Mouse (Mus musculus) heart, adult 11 months (tissue): ENCODE measurements around the gene Snrnp70.
"Not testable (repeated sequence)": the region's sequence is repeated elsewhere in the genome, so short reads cannot be mapped to it uniquely, and the experiment has no call there.

ENCODE experiments used
- DNase-seq: peaks from one replicate; pipeline ENCODE4 v3.0.0; 2022

The Snrnp70 gene

DNA sequence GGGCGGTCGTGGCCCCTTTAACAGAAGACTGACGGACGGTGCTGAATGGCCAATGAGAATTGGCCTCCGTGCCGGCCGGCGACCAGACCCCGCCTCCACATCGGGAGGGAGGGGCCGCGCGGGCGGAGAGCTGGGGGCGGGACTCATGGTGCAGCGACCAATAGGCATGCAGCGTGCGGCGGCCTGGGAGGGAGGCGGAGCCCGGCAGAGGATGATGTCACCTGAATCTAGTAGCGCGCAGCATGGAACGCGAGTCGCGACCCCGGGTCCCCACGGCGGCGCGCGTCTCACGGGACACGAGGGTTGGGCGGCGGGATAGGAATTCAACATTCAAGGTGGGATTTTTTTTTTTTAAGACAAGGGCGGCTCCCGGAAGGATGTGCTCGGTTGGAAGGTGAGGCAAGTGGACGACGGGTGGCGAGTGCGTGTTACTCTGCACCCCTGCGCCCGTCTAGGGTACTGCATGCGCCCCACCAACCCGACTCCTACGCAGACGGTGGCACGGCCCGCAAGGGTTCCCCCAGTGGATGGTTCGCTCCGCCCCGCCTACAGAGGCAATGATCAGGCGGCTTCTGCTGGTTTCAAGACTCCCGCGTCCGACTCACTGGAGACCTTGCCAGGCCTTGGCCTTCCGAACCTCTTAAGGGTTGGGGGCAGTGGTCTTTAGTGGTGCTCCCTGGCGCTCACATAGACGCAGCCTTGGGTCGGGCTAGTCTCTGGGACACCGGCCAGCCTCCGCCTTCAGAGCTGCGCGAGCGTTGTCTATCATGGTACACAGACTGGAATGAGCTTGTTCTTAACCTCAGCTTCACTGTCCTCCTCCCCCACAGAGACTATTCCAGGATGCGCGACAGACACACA is 28.3 kb downstream of the Snrnp70 start:
- DNase-seq: peak; percentile 100

DNA sequence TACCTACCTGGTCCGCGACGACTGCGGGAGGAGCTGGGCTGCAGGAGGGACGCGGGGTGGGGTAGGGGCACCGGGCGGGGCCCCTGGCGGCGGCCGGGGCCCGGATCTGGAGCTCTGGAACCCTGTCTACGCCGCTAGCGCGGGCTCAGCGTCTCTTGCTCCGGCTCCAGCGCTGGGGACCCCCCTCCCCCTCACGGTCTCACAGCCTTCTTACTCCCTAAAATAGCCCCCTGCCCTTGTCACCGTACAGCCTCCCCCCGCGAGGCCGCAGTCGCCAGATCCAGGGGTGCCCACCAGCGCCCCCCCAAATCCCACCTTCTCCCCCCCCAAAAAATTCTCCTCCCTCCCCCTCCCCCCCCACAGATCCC is 28.9 kb downstream of the Snrnp70 start, which contains the start of gene Ppfia3:
Ppfia3 (minus strand) TSS at position 368 of the 368 bp plus-strand sequence.
- DNase-seq: no peak

DNA sequence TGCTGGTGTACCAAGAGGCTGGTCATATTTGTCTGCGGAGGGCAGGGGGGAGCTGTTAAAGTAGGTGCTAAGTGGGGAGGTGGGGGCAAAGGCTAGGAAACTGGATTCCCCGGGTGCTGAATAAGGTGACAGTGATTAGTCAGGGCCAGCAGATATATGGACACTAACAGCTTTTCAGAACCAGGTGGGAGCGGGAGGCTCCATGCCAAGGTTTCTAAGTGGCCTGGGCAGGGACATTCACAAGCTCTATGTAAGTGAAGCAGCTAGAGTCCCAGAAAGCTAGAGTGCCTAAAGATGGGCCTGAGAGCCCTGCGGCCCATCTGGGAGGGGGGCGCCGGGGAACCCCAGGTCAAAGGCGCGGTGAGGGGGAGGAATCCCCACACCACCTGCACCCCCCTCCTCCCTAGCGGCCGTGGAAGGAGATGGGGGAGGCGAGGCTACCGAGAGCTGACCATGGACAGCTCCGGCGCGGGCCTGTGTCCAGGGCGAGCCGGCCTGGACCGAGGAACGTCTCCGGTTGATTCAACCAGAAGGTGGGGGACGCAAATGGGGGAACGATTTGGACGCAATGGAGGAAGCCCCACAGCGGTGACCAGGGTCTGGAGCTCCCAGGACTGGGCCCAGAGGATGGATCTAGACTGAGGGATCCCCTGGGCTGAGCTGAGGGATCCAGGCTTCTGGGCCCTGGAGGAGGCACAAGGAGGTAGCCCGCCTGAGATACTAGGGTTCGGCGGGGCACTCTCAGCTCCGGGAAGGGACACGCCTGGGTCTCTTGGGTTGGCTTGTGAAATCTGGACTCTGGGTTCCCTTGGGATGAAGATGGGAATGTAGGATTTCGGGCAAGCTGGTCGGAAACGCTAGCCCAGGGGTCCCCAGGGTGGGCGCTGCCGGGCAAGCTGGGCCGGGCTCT is 29.5 kb downstream of the Snrnp70 start:
- DNase-seq: no peak

DNA sequence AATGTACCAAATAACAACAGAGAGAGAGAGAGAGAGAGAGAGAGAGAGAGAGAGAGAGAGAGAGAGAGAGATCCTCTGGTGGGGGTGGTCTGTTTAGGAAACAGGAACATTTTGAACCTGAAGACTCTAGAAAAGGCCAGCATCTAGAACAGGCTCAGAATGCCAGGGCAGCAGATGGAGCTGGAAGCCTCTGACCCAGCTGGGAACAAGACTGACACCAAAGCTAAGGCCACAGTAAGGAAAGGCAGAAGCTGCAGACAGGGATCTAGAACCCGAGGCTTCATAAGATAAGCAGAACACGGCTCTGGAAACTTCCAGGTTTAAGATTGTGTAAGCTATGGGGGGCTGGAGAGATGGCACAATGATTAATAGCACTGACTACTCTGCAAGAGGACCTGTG is 31.6 kb downstream of the Snrnp70 start:
- no peak for DNase-seq

DNA sequence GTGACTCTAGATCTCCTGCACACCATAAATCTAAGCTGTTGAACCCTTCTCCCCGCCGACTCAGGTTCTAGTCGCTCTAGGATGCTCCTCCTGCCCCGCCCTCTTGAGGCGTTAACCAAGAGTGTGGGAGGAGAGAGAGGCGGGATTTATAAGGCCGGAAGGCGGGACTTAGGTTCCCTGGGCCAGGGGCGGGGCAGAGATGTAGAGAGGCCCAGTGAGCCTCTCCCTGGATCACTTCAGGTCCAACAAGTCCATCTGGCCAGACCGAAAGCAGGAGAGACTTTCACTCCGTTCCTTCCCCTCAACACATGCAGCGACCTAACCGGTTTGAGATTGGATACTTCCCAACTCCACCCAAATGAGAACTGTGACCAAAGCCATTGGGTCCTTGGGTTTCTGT is 32.7 kb downstream of the Snrnp70 start:
- no peak for DNase-seq

DNA sequence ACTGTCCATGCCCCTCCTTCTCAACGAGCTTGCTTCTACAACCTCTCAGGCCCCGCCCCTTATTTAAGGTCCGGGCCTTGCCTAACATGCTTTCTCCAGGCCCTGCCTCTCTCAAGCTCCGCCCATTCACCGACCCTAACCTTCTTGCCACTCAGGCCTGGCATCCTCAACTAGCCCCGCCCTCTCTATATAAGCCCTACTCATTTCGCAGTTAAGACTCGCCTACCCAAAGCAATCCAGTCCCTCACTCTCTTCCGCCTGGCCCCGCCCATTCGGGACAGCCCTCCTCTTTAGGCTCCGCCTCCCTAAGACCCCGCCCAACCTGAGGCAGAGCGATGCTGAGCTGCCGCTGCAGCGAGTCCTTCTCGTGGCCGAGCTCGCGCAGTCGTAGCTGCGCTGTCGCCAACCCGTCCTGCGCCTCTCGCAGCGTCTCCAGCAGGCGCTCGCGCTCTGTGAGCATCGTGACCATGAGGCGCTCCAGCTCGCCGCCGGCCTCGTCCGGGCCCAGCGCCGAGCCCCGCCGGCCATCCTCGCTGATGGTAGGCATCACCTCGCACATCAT is 34.2 kb downstream of the Snrnp70 start:
- DNase-seq: peak; percentile 96

DNA sequence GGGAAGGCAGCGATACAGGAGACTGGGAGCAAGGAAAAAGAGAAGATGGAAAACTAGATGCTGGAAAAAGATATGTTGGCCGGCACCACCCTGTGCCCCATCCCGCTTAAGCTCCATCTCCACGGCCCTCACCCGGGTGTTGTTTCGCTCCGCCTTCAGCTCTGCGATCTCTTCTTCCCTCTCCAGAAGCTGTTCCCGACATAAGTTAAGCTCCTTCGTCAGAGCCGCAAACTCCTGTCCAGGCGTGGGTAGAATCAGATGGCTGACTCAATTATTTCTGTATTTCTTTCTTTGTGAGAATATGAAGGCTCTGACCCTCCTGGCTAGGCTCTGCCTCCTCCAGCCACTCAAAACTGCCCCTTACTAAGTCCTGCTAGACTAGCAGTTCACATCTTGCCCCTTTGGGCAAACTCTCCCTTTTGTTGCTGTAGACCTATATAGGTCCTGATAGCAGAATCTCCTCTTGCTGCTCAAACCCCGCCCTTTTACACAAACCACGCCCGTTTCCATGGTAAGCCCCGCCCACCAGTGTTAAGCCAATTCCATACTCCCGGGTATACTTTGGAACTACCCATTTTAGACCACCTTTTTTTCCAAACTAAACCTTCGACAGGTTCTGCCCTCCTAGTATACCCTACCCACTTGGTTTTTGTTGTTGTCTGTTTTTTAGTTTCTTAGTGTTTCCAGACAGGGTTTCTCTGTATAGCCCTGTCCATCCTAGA is 35.0 kb downstream of the Snrnp70 start:
- no peak for DNase-seq

DNA sequence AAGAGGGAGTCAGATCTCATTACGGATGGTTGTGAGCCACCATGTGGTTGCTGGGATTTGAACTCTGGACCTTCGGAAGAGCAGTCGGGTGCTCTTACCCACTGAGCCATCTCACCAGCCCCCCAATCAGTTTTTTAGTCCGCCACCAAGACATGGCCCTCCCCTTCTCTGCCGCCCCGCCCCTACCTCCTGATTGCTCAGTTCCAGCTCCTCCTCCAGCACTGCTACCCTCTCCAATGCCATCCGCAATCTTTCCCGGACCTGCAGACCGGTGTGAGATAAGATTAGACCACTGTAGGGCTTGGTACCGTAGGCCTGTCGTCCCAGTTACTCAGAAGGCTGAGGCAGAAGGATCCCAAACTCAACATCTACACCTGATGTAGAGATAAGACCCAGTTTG is 36.5 kb downstream of the Snrnp70 start:
- not testable (repeated sequence) for DNase-seq

DNA sequence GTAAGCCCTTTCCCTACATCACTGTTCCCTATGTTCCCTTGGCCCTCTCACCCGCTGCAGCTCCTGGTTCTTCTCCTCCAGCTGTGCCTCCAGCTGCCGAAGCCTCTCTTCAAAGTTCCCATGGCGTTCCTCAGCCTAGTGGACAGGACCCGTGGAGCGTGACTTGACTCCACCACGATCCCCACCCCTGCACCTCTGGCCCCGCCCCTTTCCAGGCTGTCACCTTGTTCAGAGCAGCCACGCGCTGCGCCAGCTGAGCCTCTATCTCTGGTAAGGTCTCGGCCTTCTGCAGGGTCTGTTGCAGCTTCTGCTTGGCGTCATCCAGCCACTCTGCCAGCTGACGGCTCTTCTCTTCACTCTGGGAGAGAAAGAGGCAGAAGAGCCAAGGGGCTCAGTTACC is 39.5 kb downstream of the Snrnp70 start:
- DNase-seq: no peak

DNA sequence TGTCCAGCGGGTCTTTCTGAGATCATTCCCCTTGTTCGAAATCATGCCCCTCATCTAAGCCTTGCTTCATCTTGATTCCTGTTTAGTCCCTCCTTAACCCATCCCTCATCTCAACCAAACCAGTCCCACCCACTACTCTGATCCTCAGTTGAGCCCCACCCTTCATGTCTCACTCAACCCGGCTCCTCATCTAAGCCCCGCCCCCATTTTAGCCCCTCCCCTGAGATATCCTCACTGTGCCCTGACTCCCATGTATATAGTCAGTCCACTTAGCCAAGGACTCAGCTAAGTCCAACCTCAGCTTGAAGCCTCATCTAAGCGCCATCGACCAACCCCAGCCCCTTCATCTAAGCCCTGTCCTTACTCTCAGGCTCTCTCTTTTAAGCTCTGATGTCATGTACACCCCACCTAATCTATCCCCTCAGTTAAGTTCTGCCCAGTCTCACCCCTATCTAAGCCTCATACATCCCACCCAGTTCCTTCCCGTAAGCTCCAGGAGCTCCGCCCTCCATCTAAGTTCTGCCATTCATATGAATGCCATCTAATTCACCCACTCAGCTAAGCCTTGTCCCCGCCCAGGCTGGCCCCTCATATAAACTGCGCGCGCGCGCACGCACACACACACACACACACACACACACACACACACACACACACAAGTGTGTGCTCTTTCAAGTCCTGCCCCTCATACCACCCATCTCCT is 40.1 kb downstream of the Snrnp70 start:
- no peak for DNase-seq

DNA sequence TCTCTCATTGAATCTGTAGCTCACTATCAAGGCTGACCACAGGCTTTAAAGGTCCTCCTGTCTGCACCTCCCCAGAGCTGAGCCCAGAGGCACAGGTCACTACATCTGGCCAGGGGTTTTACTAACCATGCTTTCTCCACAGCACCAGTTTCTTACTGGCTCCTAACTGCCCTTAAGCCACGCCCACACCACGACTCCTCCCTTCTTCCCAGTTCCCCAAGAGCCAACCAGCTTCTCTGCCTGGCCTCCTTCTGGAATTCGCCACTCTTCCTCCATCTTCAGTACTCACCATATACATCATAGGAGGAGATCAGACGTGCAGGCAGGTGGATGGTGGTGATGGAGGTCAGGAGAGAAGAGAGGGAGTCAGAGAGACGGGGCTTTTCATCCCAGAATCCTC is 42.5 kb downstream of the Snrnp70 start:
- no peak for DNase-seq

DNA sequence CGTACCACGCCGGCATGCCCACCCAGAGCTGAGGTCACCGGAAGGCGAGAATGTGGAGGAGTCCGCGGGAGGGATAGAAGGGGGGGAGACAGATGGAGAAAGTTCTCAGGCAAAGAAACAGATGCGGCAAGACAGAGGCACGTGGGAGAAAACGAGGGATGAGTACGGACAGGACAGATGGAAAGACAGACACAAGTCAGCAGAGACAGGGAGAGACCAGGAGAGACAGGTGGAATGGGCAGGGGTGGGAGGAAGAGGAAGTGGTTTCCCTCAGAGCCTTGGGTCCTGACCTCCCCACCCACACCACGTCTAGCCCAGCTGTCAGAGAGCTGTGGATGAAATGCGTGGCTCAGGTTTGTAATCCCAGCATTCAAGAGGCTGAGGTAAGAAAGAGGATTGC is 48.6 kb downstream of the Snrnp70 start:
- DNase-seq: no peak

DNA sequence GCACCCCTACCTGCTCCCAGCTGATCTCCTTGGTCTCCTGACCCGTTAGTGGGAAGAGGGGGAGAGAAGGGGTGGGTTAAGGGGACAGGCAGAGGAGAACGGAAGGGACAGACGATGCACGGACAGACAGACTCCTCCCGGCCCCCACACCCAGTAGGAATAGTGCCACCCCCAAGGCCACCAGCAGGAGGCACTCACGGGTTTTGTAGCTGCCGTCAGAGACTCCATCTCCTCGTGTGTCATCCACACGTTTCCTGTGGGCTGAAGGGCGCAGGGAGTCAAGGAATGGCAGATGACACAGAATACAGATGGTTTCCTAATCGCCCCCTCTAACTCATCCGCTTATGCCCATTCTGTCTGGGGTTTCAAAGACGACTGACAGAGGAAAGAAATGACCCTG is 52.0 kb downstream of the Snrnp70 start:
- DNase-seq: no peak

DNA sequence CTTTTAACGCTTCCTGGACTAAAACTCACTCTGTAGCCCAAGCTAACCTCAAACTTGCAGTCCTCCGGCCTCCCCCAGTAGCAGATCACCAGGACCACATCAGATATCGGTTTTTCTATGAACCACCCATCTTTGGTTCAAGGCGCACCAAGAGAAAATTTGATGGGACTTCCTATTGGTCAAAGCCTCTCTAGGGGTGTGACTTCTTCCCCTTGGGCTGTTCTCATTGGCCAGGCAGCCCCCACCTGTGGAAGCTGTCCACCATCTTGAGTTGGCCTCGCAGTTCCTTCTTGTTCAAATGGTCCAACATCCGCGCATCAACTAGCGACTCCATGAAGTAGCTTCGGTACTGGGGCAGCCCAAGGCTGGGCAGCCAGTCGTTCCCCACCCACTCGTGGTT is 53.5 kb downstream of the Snrnp70 start:
- DNase-seq: no peak

DNA sequence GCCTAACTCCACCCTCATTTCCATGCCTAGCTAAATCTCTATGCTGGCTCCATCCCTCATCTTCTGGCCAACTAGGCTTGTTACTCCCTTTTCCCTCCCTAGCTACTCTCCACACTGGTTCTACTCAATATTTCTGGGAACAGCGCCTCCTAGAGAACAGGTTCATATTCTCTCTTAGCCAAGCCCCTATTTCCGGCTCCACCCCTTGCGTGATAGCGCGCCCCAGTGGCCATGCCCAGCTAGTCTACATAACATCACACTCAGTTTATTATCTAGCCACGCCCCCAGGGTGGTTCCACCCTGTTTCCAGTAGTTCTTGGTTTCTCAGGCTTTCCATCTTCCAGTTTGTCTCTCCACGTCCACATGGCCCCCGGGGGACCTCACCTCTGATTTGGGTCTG is 54.2 kb downstream of the Snrnp70 start:
- peak; percentile 96 for DNase-seq

DNA sequence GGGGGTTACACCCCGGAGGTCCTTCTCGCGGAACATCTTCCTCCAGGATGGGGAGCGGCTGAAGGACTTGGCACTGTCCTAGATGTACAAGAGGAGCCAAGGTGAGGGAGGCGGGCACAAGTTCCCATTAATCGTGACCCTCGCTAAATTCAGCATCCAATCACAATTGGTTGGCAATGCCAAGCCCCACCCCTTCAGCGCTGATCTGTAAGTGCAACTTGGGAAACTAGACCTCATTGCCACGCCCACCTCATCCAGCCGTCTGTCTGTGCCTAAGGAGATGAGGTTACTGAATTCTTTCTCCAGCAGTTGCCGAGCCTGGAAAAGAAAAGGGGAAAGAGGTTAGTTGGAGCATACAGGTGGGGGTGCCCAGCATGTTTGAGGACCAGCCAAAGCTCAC is 54.9 kb downstream of the Snrnp70 start:
- peak; percentile 96 for DNase-seq

DNA sequence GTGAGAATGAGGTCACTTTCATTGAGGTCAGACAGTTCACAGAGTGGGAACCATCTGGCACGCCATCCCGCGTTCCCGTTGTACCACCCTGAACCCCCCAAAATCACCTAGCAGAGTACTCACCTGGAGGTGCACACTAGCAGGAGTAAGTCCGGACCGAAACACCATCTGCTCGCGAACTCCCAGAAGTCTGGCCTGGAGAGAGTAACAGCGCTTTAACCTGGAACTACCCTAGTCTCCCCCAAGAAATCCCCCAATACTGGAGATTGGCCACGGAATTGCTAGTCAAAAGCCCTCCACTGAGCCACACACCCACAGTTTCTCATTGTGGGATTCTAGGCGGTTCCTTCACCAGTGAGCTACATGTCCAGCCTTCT is 55.5 kb downstream of the Snrnp70 start:
- DNase-seq: peak; percentile 91

DNA sequence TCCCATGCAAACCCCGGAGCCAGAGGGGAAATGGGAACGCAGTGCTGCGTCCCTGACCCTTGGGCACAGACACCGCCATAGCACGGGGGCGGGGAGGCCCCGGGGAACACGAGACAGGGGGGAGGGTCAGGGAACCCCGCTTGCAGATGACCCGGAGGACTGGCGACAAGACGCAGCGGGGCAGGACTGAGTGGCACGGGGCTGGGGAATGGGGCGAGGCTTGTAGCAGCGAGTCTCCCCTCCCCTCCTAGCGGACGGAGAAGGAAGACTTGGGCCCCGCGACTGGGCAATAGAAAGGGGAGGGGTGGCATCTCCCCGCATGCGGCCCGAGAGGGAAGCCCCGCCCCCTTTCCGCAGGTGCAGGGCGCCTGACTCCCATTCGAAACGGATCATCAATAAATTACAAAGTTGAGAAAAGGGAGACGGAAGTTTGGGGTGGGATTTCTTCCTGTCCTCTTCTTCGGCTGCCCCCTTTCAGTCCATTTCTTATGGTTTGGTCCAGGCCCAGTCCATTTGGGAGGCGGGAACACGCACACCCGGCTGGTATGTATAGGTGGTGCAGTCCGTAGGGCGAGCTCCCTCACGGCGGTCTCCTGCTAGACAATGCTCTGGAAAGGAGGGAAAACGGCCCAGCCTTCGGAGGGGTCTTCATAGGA is 56.0 kb downstream of the Snrnp70 start:
- DNase-seq: peak; percentile 97

DNA sequence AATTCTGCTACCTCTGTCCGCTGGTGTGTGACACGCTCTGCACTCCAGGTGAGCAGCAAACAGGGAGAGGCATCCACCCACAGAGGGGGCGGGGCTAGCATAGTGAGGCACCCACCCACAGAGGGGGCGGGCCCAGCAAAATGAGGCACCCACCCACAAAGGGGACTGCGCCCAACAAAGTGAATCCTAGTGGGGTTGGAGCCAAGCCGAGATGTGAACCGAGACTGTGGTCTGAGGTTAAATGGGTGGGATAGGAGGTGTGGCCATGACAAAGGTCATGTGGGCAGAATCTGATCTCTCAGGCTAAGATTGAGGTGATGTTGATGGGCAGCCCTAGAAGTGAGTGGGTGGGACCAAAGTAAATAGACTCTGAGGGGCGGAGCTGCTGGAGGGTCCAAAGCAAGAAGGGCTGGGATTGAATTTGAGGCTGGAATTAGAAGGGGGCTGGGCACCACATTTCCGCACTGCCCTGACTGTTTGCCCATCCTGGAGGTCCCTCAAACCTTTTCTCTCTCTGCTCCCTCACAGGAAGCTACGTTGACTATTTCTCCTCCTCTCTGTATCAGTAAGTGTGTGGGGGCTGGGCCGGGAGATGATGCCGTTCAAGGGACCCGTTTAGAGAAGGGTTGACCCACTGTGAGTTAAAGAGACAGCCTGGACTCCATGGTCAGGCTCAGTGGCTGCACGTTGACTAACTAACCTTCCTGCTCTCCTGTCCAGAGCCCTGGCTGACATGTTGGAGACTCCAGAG is 57.2 kb downstream of the Snrnp70 start:
- DNase-seq: peak; percentile 94

DNA sequence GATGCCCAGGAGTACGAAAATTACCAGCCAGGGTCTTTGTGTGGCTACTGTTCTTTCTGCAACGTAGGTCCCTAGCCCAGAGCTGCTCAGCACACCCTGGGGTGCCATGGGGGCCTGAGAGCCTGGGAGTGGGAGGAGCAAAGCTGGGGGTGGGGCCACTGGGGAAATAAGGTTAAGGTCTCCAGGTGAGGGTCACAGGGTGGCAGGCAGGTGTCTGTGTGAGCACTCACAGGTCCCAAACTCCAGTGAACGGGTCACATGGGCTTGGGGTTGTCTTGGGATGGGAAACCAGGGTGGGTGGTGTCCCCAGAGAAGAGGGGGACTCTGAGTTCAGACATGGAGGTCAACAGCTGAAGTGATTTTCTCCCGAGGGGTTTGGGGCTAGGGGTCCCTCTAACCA is 58.1 kb downstream of the Snrnp70 start:
- peak; percentile 92 for DNase-seq

DNA sequence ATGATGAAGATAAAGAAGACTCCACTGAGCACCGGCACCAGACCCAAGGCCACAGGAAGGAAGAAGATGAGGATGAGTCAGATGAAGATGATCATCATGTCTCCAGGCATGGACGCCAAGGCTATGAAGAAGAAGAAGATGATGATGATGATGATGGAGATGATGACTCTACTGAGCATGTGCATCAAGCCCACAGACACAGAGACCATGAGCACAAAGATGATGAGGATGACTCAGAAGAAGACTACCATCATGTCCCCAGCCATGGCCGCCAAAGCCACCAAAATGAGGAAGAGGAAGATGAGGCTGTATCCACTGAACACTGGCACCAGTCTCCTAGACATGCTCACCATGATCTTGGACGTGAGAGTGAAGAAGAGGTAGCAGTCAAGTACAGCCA is 59.2 kb downstream of the Snrnp70 start:
- DNase-seq: no peak
